Mouse (Mus musculus) 3T3-L1 (cell line): ENCODE results near the gene Zdhhc21.

Experiments
- DNase-seq: peaks from one replicate; pipeline ENCODE4 v3.0.0-alpha.2; 2015; ENCODE audit warnings: low read depth, low spot score

Gene Zdhhc21

DNA sequence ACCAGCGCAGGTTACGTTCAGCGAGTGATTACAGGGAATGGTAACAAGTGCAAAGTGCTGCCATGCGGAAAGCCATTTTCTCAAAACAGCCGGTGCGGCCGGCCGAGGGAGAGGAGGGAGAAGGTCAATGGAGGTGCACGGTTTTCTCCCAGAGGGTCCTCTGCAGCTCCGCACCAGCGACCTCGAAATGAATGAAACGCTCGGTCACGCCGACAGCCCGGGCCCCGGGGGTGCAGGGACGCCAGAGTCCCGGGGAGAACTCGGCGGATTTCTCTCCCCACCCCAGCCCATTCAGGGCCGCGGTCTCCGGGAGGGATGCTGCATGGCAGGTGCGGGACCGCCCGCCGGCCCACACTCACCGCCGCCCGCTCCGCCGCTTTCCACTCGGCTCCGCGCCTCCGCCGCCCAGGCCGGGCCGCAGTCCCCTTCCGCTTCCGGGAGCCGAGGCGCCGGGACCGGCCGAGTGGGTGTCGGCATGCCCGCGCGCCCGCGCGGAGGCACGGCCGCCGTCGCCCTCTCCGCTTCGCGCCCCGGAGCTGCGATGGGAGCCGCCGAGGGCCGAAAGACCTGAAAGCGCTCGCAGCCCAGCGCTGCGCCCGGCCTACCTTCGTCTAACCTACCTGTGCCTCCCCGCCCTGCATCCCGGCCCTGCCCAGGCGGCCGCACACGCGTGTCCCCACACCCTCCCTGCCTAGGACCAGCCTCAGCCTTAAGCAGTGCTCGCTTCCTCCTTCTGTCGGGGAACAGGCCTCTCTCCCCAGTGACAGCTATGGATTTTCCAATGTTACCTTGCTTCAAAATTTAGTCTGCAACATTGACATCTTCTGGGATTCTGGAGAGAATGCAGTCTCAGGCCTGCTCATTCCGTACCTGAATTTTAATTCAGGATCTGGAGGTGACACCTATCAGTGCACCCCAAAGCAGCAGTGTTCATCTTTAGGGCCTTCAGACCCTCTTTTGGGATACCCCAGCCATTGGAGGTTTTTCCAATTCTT, at the start of gene Zdhhc21:
Gene Zdhhc21 (minus strand): TSS at position 828 of the 995 bp plus-strand sequence.
- DNase-seq: peak; percentile 35

DNA sequence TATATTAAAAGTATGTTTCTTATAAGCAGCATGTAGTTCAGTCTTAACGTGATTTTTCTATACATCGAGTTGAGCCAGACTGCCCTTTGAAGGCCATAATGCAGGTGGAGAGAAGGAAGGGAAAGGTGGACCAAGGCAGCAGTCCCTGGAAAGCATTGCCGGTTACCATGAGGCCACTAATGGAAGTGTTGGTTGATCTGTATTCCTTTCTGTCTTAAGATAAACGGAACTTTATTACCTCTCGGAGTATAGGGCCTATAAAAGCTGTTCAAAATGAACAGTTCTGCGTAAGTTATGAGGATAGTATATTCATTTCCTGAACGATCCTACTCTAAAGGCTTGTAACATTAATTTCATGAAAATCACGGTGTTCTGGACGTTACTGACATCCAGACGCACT, 35.5 kb upstream of the Zdhhc21 start:
- DNase-seq: no peak

DNA sequence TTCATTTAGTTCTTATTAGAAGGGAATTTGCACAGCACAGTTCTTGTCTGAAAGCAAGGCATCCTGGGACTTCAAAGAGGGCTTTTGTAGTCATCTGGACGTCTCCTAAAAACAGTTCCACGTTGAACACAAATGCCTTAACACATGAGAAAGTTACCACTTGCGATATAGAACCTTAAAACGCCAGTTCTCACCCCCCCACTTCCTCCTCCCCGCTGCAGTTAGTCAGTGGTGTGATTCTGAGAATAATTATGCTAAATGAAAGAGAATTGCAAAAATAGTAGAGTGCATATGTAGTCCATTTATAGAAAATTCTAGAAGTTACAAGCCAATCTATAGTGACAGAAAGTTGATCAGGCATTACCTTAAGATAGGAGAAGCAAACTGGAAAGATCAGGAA, 32.5 kb upstream of the Zdhhc21 start:
- DNase-seq: no peak

DNA sequence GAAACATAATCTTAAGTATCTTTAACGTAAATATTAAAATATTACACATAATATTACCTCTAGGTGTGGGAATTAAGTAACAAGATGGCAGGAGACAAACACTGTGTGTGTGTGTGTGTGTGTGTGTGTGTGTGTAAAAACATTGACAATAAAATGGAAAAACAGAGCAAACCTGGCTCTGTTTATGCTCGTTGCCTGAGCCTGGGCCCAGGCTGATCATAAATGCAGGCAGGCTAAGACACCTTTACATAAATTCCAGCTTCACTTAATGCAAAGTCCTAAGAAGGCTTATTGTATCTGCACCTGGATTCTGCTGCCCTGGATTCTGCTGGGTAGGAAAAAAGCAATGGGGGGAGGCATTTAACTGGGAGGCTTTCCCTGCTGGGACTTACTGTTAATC, 31.8 kb upstream of the Zdhhc21 start:
- no peak for DNase-seq

DNA sequence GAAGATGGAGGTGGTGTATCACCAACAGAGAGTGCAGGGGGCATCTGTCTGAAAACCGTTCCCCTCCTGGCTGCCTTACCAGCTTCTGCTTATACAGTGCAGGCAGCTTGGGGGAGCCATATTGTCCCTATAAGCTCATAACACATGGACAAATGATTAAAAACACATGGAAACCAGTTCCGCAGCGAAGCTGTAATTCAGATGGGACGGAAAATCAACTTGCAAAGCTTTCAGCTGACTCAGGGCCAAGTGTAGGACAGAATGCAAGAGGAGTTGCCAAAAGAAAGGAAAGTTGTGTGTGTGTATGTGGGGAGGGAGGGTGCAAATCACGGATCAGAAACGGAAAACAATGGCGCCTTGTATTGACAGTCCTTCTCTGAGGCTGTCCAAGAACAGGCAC, 31.3 kb upstream of the Zdhhc21 start:
- DNase-seq: no peak

DNA sequence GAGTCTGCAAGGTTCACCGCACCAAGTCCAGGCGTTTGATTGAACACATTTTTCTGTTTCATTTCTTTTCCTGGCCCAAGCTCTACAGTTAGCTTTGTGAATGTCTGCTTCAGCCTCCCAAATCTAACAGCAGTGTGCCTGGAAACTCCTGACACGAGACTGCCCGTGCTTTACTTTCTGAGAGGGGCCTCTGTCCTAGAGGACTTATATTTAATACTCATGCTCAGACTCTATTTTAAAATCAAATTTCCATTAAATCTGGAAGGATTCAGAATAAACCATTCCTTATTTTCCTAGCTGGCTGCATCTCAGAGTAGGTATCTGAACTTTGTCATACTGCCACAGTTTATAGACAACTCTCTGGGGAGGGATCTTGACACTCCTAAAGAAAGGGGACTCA, 30.8 kb upstream of the Zdhhc21 start:
- DNase-seq: no peak

DNA sequence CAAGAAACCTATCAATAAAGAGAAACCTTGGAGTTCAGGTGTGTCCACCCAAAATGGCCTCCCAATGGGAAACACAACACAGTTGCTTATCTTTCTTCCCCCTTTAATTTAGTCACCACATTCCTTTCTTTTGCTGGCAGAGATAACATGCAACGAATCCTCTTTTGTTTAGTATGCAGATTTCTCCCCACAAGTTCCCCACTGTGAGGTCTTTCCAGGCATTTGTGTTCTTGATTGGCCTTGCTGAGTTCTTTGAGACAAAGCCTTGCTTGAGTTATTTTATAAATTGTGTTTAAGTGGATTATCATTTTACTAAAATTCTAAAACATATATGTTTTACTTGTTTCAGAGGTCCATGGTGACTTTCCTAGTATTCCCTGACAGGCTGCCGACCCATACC, 26.4 kb upstream of the Zdhhc21 start:
- no peak for DNase-seq

DNA sequence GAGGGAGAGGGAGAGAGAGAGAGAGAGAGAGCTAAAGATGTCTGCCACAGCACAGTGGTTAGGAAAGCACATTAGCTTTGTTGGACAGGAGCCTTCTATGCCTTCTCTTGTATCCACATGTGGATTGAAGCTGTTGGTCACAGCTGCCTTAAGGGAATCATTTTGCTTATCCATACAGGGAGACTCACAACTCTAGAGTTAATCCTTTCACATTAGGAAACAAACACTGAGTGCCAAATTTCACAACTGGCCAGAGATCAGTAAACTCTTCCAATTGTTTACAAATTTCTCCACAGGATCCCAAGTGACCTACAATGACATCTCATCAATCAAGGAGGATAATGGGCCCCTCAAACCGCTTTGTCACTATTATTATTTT, 25.8 kb upstream of the Zdhhc21 start:
- DNase-seq: no peak

DNA sequence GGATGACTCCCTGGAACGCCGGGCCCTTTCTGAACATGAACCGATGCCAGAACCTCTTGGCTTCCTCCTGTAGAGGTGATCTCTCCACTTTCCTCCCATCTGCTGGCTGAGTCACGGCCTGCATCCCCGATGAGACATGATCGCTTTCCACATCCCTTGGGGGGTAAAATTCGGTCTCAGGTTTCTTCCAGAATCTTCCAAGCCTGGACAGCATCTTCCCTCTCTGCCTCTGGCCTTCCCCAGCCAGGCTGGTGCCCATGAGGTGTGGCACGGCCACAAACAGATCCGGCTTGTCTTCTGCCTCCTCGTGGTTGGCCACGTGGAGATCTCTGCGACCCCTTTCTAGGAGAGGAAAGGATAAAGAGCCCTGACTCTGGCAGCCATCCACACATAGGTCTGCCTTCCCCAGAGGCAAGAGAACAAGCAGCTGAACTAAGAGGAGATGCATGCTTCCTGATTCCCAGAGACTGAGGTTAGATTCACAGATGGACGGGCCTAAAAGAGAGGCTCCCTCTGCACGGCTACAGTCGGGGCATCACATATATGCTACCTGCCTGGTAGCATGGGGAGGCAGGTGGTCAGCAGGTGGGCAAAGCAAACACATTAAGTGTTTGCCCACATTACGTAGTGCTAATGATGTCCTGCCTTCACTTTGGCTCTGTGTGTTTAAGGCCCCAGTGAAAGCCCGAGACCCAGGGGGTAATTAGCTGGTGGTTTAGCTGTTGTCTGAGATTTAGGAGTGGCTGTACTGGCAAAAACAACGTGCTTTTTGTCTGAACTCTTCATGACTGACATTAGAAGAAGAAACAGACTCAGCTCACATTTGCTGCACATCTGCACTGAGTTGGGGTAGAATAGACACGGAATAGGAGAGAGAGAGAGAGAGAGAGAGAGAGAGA, 25.1 kb upstream of the Zdhhc21 start, which contains the start of gene Cer1:
Gene Cer1 (minus strand): TSS at position 513 of the 899 bp plus-strand sequence.
- peak; percentile 42 for DNase-seq

DNA sequence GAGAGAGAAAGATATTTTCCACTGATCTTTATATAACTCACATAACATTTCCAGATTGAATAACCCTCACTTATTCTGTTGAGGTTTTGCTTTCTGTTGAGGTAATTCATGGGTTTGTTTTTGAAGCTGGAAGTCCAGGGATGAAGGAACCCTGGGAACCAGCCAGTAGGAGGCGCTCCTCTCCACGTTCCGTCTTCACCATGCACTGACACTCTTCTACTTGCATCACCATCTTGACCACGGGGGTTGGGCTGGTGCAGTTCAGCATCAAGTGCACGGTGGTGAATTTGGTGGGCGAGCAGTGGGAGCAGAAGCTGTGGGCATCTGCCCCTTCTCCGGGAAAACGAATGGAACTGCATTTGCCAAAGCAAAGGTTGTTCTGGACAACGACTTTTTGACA, 22.7 kb upstream of the Zdhhc21 start:
- no peak for DNase-seq

DNA sequence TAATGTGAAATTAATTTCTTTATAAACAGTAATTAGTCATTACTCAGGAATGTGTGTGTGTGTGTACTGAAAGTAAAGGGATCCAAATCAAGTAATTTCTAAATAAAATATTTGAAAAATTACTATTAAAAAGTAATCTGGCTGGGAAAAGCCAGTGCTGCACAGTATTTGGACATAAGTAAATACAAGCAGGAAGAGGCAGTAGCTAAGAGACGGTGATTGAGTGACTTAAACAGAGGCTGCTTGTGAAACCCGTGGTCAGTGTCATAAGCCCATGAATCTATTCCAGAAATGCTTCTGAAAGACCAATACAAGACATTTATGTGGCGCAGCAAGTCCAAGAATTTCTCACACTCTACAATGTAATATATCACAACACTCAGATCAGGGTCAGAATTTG, 21.6 kb upstream of the Zdhhc21 start:
- DNase-seq: no peak

DNA sequence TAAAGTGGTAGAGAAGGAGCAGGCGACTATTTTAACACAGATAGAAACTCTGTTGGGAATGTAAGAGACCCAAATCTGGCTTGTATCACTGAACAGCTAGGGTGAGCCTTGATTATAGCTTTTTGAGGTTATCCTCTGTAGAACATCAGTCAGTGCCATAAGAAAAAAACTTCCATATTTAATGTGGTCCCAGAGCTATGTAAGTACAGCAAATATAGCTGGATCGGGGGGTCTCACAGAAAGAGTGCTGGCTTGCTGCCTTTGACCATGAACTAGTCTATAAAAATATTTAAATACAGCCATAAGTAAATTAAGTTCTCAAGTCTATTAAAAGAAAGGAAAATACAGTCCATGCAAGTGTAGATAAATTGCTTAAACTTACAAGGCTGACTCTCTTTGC, 20.5 kb upstream of the Zdhhc21 start:
- DNase-seq: no peak

DNA sequence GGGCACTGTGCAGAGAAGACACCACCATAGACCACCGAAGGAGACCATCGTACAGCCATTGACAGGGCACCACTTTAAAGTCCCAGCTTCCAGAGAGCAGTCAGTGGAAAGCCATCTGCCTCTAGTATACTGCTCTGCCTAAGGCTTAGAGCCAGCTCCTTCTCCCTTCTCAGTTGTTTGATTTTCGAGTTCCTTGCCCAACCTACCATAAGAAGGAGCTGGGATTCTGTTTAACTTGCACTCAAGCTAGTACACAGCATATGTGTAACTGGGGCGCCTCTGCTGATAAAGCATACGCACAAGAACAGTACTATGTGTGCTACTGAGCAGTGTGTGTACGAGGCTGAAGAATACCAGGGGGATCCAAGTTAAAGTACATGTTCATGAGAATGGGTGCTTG, 19.4 kb upstream of the Zdhhc21 start:
- DNase-seq: no peak

DNA sequence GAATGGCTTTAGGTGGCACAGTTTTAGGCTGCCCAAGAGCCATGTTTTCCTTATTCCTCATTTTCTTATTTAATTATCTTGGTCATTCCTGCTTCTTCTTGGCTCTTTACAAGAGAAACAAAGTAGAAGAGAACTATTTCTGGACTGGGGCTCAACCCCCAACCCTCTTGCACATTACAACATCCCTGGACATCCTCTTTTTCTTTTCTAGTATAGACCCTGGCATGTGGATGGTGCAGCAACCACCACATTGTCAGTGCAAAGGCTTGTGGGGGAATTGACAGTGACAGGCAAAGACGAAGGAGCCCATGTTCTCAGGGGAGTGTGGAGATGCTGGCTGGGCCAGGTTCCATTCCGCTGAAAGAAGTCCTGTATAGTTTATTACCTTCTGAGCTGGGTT, 16.9 kb upstream of the Zdhhc21 start:
- no peak for DNase-seq

DNA sequence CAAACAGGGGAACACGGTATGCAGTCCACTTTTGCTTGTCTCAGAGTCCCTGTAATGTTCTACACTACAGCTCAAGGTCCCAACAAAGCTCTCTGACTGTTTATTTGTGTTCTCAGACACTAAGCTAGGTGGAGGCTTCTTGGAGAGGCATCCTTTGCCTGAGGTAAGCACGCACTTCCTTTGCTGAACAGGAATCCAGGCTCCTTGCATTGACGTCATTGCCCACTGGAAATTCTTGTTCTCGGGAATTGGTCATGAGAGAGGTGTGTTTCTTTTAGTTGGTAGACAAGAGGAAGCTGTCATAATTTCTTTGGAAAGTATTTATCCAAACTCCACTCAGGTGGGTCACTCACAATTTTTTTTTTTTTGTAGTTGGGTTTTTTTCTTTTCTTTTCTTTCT, 15.8 kb upstream of the Zdhhc21 start:
- DNase-seq: no peak

DNA sequence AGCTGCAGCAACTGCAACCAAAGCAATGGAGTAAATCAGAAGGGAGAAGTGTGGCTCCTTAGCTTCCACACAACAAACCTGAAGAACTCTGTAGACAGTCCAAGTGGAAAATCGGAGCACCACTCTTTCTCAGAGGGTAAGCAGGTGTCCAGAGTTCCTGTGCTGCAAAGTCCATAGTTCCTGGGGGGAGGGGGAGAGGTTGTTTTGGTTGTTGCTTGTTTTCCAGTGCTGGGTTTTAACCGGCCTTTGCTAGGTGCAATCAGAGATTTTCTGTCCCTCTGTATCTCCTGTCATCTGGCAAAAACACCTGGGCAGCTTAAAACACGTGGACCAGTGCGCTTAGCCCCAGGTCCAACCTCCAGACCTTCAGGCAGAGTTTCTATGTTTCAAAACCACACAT, 15.0 kb upstream of the Zdhhc21 start:
- no peak for DNase-seq

DNA sequence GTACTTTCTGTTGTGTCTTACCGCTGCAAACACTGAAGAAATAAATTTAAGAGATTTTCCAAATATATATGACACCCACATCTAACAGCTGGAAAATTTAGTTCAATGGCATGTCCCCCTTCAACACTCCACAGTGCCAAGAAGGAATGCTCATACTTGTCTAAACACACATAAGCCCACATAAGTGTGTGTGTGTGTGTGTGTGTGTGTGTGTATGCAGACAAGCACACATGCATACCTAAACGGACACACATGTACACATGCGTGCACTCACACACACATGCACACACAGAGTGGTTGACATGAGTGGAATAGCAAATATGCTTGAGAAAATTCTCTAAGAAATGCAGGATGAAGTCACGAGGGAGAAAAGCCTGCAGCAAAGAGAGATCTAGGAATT, 12.8 kb upstream of the Zdhhc21 start:
- DNase-seq: no peak

DNA sequence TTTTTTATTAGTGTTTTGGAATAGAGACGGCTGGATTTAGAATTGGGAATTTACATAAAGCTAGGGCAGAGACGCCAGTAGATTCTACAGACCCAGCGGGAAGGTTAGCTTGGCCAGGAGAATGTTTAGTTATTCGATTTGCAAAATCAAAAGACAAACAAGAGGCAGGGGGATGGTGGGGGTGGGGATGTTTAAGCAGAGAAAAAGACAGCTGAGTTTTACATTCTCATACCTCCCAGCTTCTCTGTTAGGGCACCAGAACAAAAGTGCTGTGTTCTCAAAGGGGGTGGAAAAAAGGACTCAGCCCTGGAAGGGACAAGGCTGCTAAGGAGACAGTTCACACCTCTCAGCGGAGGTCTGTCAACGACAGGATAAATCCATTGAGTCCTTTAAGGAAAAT, 12.4 kb upstream of the Zdhhc21 start:
- DNase-seq: no peak

DNA sequence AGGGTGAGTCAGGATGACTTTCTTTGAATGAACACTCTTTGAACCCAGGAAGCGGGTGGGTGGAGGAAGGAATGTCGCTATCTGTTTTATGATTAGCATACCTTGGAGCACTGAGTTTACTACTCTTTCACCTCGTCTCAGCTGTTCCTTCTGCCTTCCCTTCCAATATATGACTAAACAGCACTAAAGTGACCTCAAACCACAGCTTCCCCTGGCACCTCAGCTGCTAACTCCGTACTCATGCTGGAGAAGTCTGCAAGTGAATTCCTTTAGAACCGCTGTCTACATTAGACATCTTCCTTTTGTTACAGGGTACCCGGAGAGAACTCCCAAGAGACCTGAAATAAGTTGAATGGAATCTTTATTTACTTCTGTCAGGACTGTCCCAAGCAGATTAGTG, 11.2 kb upstream of the Zdhhc21 start:
- DNase-seq: peak; percentile 65

DNA sequence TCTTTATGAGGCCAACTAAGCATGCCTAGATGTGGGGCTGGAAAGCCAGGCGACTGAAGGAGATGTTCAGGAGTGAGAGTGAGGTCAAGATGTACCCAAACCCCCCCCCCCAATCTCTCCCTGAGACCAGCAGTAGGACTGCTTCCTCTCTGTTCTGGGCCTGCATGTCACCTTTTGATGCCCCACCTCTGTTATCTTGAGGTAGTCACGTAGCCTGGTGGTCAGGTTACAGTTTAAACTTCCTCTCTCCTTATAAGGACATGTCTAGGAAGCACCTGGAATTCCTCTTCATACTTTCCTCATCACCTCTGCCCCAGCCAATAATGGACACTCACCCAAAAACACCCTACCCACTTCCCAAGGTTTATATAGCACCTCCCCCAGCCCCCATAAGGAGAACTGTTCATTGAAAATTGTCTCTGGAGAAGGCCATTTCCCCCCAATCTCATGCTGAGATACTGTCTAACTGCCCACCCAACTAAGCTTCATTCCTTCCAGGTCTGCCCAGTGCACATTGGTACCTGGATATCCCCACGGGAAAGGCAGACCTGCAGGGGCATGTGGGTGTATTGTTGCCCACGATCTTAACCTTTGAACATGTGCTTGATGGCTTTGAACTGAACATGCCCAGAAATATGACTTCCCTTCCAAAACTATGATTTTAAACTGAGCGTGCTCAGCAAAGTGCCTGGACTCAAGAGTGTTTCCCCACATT, 8.1 kb upstream of the Zdhhc21 start:
- no peak for DNase-seq

DNA sequence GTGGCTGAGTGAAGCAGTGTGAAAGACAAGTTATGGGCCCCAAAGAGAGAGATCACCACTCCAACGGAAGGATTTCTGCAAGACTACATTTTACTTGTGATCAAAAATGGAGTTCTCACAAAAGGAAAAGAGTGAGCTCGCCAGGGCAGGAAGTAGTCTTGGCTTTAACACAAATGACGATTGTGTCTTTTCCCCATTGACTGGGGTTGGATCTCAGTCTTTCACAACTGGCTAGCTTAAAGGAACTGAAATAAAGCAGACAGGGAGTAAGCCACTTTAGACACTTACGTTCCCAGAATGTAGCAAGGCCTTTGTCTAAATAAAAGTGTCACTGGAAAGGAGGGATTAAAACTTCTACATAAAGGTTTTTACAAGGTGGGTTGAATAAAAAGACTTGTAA, 7.4 kb upstream of the Zdhhc21 start:
- no peak for DNase-seq
